Mouse (Mus musculus) lung, adult 2 months (tissue): Measurements from ENCODE around the gene Tead1.

ENCODE experiments used
- CTCF ChIP-seq: fragments of 200-500 bp; IDR thresholded peaks from 2 replicates; pipeline ENCODE4 v1.5.1; 2011; ENCODE audit warnings: mild to moderate bottlenecking, low read length, control low read depth; ENCODE audit not compliant: insufficient read depth
- POLR2A ChIP-seq: fragments of 200-500 bp; IDR thresholded peaks from 2 replicates; pipeline ENCODE4 v1.6.1; 2011; ENCODE audit warnings: low read depth, mild to moderate bottlenecking, control low read depth, low read length, borderline replicate concordance; ENCODE audit errors: extremely low read depth

DNA sequence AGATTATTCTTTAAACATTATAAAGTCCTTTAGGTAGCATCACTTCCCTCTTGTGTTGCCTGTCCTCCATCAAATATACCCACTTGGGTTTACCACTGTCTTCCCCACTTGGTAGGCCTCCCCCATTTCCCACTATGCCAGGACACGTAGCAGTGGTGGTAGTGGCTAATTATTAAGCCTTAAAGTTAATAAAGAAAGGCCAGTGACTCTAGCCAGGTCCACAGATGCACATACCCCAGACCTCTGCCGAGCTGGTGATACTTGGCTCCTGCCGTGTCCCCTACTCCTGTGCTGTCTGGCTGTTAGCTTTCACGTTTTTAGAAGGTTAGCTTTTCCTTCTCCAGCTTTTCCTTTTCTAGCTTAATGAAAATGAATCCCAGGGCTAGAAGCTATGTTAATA lies 152.3 kb downstream of the Tead1 start:
- no peak for TF ChIP-seq CTCF
- no peak for TF ChIP-seq POLR2A
